Mouse (Mus musculus) limb, embryonic 15.5 days (tissue): ENCODE measurements around the gene Chst8. TPM values are rescaled to one million over a fixed set of nuclear protein-coding genes. Genes with fewer than 3 reads are reported as not detected.

ENCODE experiments used
- ATAC-seq: fragments of 200-750 bp; cut with Nextera tagmentation; 2 replicates; pipeline ENCODE4 v1.8.0; 2017; ENCODE audit warnings: low read depth, moderate TSS enrichment; ENCODE audit not compliant: insufficient number of reproducible peaks, low FRiP score, low TSS enrichment
- H3K27ac ChIP-seq: fragments of 300-500 bp; sonication (generic); 2 replicates; pipeline ENCODE4 v1.5.1; 2015; ENCODE audit warnings: moderate library complexity, mild to moderate bottlenecking, inconsistent platforms
- H3K27me3 ChIP-seq: fragments of 300-500 bp; sonication (generic); 2 replicates; pipeline ENCODE4 v1.6.1; 2015; ENCODE audit warnings: inconsistent platforms
- H3K36me3 ChIP-seq: fragments of 300-500 bp; sonication (generic); 2 replicates; pipeline ENCODE4 v1.6.1; 2015; ENCODE audit warnings: inconsistent platforms
- H3K4me1 ChIP-seq: fragments of 300-500 bp; sonication (generic); 2 replicates; pipeline ENCODE4 v1.6.1; 2015; ENCODE audit warnings: inconsistent platforms
- H3K4me2 ChIP-seq: fragments of 300-500 bp; sonication (generic); 2 replicates; pipeline ENCODE4 v1.6.1; 2015; ENCODE audit warnings: mild to moderate bottlenecking, inconsistent platforms
- H3K4me3 ChIP-seq: fragments of 300-500 bp; sonication (generic); 2 replicates; pipeline ENCODE4 v1.5.1; 2015; ENCODE audit warnings: mild to moderate bottlenecking, inconsistent platforms
- H3K9ac ChIP-seq: fragments of 300-500 bp; sonication (generic); 2 replicates; pipeline ENCODE4 v1.6.1; 2015; ENCODE audit warnings: inconsistent platforms
- H3K9me3 ChIP-seq: fragments of 300-500 bp; sonication (generic); 2 replicates; pipeline ENCODE4 v1.6.1; 2016; ENCODE audit warnings: inconsistent platforms
- WGBS: fragments of 180-500 bp; shearing (Covaris S2); methylation state at CpG from one replicate; pipeline ENCODE4 v1.1.7; 2015; 5-methylcytosine and 5-hydroxymethylcytosine counted together
- polyA plus RNA-seq: library from polyadenylated mRNA; unstranded; fragments of >200 nt; fragmentation: Nextera tagmentation; extraction: Ambion mirVana; gene quantifications from 2 replicates; pipeline ENCODE4 v1.2.1, GENCODE M21; 2015

Gene Chst8
- polyA plus RNA-seq, 1 experiment from 2014 or later, result 1.2 TPM

DNA sequence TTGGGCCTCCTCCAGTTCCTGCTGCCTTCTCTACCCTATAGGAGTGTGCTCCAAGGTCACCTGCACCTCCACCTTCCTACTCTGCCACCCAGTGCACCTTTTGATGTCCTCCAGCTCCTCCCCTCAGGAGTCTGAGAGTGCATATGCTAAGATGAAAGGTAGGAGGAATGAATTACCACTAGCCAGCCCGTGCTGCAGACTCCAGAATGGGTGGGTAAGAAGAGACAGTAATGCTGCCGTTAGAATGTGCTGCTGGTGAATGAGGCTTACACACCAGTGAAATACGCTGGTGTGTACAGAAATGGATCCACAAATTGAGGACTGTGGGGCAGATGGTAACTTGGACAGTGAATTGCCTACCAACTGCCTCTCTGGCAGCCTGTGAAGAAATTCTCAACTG, 112.6 kb downstream of the Chst8 start:
- H3K4me2 ChIP-seq, result no peak overlapping the region
- H3K9ac ChIP-seq, result no peak overlapping the region
- 56% methylated on average over 3 of the region's 3 CpGs for WGBS
- no peaks in the 10 kb centered on the region for H3K36me3 ChIP-seq
- peaks cover under 1% of the 10 kb centered on the region; the same call in 1 of the 2 replicates for H3K4me1 ChIP-seq
- 0 out of 2 replicates have a peak, but pooled peaks cover 8% of the 10 kb centered on the region for H3K27me3 ChIP-seq
- H3K4me3 ChIP-seq, result no peak overlapping the region
- ATAC-seq, result no peak
- no peaks in the 10 kb centered on the region for H3K9me3 ChIP-seq
- no peak overlapping the region for H3K27ac ChIP-seq

DNA sequence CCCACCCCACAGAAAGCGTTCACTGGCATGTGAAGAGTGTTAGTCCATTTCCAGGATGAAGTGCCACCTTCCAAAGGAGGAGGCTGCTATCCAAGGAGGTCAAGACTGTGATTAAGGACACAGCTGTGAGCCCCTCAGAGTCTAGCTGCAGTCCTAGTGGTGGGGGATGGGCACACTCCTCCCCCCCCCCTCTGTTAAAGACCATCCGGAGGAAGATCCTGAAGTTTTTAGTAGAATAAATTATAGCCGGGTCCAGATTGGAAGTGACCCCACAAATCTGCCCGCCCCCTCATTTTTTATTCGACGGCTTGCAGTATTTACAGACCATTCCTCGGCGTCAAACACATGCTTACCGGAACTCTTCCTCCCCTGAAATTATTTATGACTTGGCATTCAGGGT, 114.3 kb downstream of the Chst8 start:
- Histone ChIP-seq H3K9me3 (no peaks in the 10 kb centered on the region), H3K27me3 (0 out of 2 replicates have a peak, but pooled peaks cover 4% of the 10 kb centered on the region), H3K9ac (no peak overlapping the region), H3K4me3 (no peak overlapping the region), H3K4me1 (no peaks in the 10 kb centered on the region), H3K4me2 (no peak overlapping the region), H3K36me3 (no peaks in the 10 kb centered on the region), H3K27ac (no peak overlapping the region)
- ATAC-seq, result no peak
- 62% methylated on average over 9 of the region's 9 CpGs for WGBS

GRCm38 (mm10) chr7:34696086-34696485, 116.4 kb downstream of the Chst8 start:
- H3K27ac ChIP-seq, result no peak overlapping the region
- no peaks in the 10 kb centered on the region for H3K36me3 ChIP-seq
- no peak overlapping the region for H3K4me3 ChIP-seq
- 59% methylated on average over 9 of the region's 9 CpGs for WGBS
- H3K27me3 ChIP-seq, result peaks cover 10% of the 10 kb centered on the region
- no peak overlapping the region for H3K4me2 ChIP-seq
- H3K9me3 ChIP-seq, result no peaks in the 10 kb centered on the region
- ATAC-seq, result no peak
- H3K4me1 ChIP-seq, result no peaks in the 10 kb centered on the region
- H3K9ac ChIP-seq, result no peak overlapping the region

- Histone ChIP-seq H3K27me3 (peaks cover 17% of the 10 kb centered on the region), H3K4me2 (no peak overlapping the region), H3K4me3 (no peak overlapping the region), H3K9me3 (no peaks in the 10 kb centered on the region), H3K9ac (no peak overlapping the region), H3K36me3 (no peaks in the 10 kb centered on the region), H3K4me1 (no peaks in the 10 kb centered on the region), H3K27ac (no peak overlapping the region)
- ATAC-seq, result no peak
- whole genome bisulfite sequencing, result 43% methylated on average over 9 of the region's 9 CpGs
Observed at GRCm38 (mm10) chr7:34694898-34695297, 117.6 kb downstream of the Chst8 start.

- H3K9ac ChIP-seq, result no peak overlapping the region
- H3K9me3 ChIP-seq, result no peaks in the 10 kb centered on the region
- ATAC-seq, result no peak
- no peaks in the 10 kb centered on the region for H3K4me1 ChIP-seq
- WGBS, result 98% methylated on average over 13 of the region's 13 CpGs
- peaks cover 17% of the 10 kb centered on the region for H3K27me3 ChIP-seq
- no peak overlapping the region for H3K4me3 ChIP-seq
- no peak overlapping the region for H3K4me2 ChIP-seq
- no peak overlapping the region for H3K27ac ChIP-seq
- no peaks in the 10 kb centered on the region for H3K36me3 ChIP-seq
Observed at GRCm38 (mm10) chr7:34693916-34694315, 118.6 kb downstream of the Chst8 start.

DNA sequence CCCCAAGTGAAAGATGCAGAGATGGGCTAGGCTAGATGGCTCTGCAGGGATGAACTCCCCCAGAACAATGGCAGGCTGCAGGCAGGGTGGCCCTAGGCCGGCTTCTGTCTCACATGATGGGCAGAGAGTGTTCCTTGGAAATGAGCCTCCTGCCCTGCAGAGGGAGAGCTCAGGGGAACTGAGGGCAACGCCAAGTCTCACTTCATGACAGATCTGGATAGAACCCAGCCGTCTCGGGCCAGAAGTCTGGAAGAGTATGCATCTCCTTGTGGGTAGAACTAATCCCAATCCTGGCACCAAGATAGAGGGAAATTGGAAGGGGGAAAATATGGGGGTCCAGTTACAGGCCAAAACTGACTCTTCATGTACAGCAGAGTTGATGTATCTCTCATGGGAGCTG, 119.4 kb downstream of the Chst8 start:
- WGBS, result 71% methylated on average over 4 of the region's 4 CpGs
- peaks cover 17% of the 10 kb centered on the region for H3K27me3 ChIP-seq
- no peaks in the 10 kb centered on the region for H3K4me1 ChIP-seq
- ATAC-seq, result no peak
- no peak overlapping the region for H3K4me2 ChIP-seq
- H3K4me3 ChIP-seq, result no peak overlapping the region
- no peaks in the 10 kb centered on the region for H3K9me3 ChIP-seq
- H3K9ac ChIP-seq, result no peak overlapping the region
- H3K27ac ChIP-seq, result no peak overlapping the region
- H3K36me3 ChIP-seq, result no peaks in the 10 kb centered on the region

- no peaks in the 10 kb centered on the region for H3K36me3 ChIP-seq
- WGBS, result 52% methylated on average over 13 of the region's 13 CpGs
- peaks cover 33% of the 10 kb centered on the region for H3K27me3 ChIP-seq
- H3K4me3 ChIP-seq, result no peak overlapping the region
- no peak for ATAC-seq
- no peaks in the 10 kb centered on the region for H3K4me1 ChIP-seq
- no peak overlapping the region for H3K9ac ChIP-seq
- no peaks in the 10 kb centered on the region for H3K9me3 ChIP-seq
- no peak overlapping the region for H3K4me2 ChIP-seq
- no peak overlapping the region for H3K27ac ChIP-seq
Observed at GRCm38 (mm10) chr7:34690111-34690510, 122.4 kb downstream of the Chst8 start.

DNA sequence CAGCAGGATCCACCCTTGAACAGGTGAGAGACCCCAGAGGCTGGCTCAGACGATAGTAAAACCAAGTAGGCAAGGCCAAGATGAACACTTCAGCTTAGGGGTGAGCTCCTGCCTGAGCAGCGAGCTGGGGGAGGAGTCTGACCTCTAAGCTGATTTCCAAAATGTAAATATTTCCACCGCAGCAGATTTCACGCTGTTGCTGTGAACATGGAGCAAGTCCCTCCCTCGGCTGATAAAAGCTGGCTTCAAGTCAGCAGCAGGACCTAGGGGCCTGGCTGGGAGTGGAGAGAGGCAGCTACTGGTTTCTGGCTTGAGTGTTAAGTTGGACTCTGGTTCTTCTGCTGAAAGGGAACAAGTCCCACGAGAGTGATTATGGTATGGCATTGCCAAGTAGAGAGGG, 123.5 kb downstream of the Chst8 start:
- WGBS, result 15% methylated on average over 6 of the region's 6 CpGs
- no peak overlapping the region for H3K9ac ChIP-seq
- H3K27ac ChIP-seq, result no peak overlapping the region
- H3K4me2 ChIP-seq, result no peak overlapping the region
- H3K4me3 ChIP-seq, result no peak overlapping the region
- H3K4me1 ChIP-seq, result no peaks in the 10 kb centered on the region
- ATAC-seq, result no peak
- H3K9me3 ChIP-seq, result no peaks in the 10 kb centered on the region
- H3K27me3 ChIP-seq, result peaks cover 39% of the 10 kb centered on the region
- H3K36me3 ChIP-seq, result no peaks in the 10 kb centered on the region

DNA sequence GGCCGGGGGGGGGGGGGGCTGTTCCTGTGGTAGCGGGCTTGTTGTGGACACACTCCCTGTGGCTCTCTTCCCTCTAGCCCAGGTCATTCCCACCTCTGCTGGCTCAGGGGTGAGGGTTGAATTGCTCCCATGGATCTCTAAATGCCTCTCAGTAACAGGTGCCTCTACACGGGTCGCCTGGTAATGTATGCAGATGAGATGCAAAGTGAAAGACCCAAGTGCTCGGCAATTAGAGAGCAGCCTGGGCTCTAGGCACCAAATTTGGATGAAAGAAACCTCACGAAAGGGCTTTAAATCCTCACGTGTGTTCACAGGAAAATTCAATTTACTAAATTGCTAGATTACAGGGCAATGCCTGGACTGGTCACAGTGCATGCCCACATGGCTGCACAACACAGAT, 126.7 kb downstream of the Chst8 start:
- Histone ChIP-seq H3K27me3 (peaks cover 41% of the 10 kb centered on the region; the same call in 1 of the 2 replicates), H3K27ac (no peak overlapping the region), H3K9ac (no peak overlapping the region), H3K4me1 (0 out of 2 replicates have a peak, but pooled peaks cover 3% of the 10 kb centered on the region), H3K4me2 (no peak overlapping the region), H3K4me3 (no peak overlapping the region), H3K9me3 (no peaks in the 10 kb centered on the region), H3K36me3 (no peaks in the 10 kb centered on the region)
- WGBS, result 37% methylated on average over 7 of the region's 7 CpGs
- ATAC-seq, result no peak

DNA sequence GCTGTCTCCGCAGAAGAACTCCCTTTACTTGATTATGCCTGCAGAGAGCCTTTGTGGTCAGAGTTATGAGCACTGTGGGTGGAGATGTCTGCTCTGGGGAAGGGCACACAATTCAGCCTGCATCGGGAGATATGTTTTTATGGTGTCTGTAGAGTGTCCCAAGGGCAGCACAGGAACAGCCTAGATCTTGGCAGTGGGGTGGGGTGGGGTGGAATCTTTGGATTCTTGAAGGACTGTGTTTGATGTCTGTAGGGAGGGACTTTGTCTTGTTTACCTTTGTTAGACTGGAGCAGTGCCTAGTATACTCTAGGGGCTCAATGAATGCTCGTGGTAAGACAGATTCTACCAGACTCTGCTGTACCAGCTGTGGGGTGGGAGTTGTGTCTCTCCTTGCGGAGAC, 127.3 kb downstream of the Chst8 start:
- no peak for ATAC-seq
- 56% methylated on average over 4 of the region's 4 CpGs for WGBS
- H3K9me3 ChIP-seq, result no peaks in the 10 kb centered on the region

GRCm38 (mm10) chr7:34680771-34681421, 131.6 kb downstream of the Chst8 start:
- peaks cover 22% of the 10 kb centered on the region for H3K27me3 ChIP-seq
- 30% methylated on average over 15 of the region's 15 CpGs for WGBS
- no peaks in the 10 kb centered on the region for H3K36me3 ChIP-seq
- no peak overlapping the region for H3K4me2 ChIP-seq
- no peak overlapping the region for H3K27ac ChIP-seq
- H3K4me1 ChIP-seq, result peaks cover 11% of the 10 kb centered on the region
- no peak overlapping the region for H3K9ac ChIP-seq
- no peak overlapping the region for H3K4me3 ChIP-seq
- ATAC-seq, result no peak
- H3K9me3 ChIP-seq, result no peaks in the 10 kb centered on the region

More for the DNA sequence above, 127.3 kb downstream of the Chst8 start:
- Histone ChIP-seq H3K27ac (no peak overlapping the region), H3K4me2 (no peak overlapping the region), H3K4me3 (no peak overlapping the region), H3K4me1 (0 out of 2 replicates have a peak, but pooled peaks cover 7% of the 10 kb centered on the region), H3K27me3 (peaks cover 36% of the 10 kb centered on the region; the same call in 1 of the 2 replicates), H3K9ac (no peak overlapping the region), H3K36me3 (no peaks in the 10 kb centered on the region)

DNA sequence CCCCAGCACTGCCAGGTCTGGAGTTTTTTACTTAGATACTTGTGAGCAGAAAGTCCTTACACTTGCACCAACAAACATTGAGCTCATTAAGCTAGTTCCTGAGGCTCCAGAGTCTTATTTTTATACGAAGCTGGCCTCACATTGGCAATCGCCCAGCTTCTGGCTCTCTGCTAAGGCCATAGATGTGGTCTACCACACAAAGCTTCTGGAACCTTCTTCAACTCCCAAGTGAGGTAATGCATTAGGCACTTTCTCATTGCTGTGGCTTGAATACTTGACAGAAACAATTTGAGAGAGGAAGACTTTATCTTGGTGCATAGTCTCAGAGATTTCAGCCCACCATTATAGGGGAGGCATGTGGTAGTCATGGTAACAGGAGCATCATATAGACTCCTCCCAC, 132.6 kb downstream of the Chst8 start:
- ATAC-seq, result no peak
- H3K4me3 ChIP-seq, result no peak overlapping the region
- no peak overlapping the region for H3K4me2 ChIP-seq
- H3K36me3 ChIP-seq, result no peaks in the 10 kb centered on the region
- no peak overlapping the region for H3K27ac ChIP-seq
- peaks cover 27% of the 10 kb centered on the region for H3K27me3 ChIP-seq
- no peak overlapping the region for H3K9ac ChIP-seq
- peaks cover 17% of the 10 kb centered on the region for H3K4me1 ChIP-seq
- 57% methylated on average over 2 of the region's 2 CpGs for WGBS
- H3K9me3 ChIP-seq, result no peaks in the 10 kb centered on the region
